Mouse (Mus musculus) brain, embryonic 14.5 days (tissue): ENCODE measurements around the gene Cabp2.

Source experiments
- CTCF ChIP-seq: fragments of 200-500 bp; IDR thresholded peaks from 2 replicates; pipeline ENCODE4 v1.5.1; 2012; ENCODE audit warnings: inconsistent platforms, mild to moderate bottlenecking, moderate library complexity, borderline replicate concordance; ENCODE audit not compliant: insufficient read depth, insufficient read length; ENCODE audit errors: extremely low read depth
- POLR2A ChIP-seq: fragments of 200-500 bp; IDR thresholded peaks from 2 replicates; pipeline ENCODE4 v1.6.1; 2012; ENCODE audit warnings: mild to moderate bottlenecking, inconsistent platforms, borderline replicate concordance; ENCODE audit not compliant: poor library complexity, insufficient read depth, insufficient read length, severe bottlenecking; ENCODE audit errors: extremely low read depth

GRCm38 (mm10) chr19:4117006-4117405 is 35.6 kb downstream of the Cabp2 start:
- TF ChIP-seq CTCF (no peak), POLR2A (no peak)
